Mouse (Mus musculus) bone marrow macrophage, adult 2 months (primary cell): ENCODE measurements around the gene Dynlt1a. TPM values are rescaled to one million over a fixed set of nuclear protein-coding genes. Genes with fewer than 3 reads are reported as not detected.
"Not testable (repeated sequence)": the region's sequence is repeated elsewhere in the genome, so short reads cannot be mapped to it uniquely, and the experiment has no call there.

Source experiments
- H3K27ac ChIP-seq: 2 replicates; pipeline ENCODE4 v1.5.1; 2012; ENCODE audit warnings: low read depth, low read length; ENCODE audit not compliant: insufficient read depth
- H3K4me1 ChIP-seq: 2 replicates; pipeline ENCODE4 v1.6.1; 2012; ENCODE audit warnings: low read length; ENCODE audit not compliant: control insufficient read depth, insufficient read depth
- H3K4me3 ChIP-seq: 2 replicates; pipeline ENCODE4 v1.5.1; 2012; ENCODE audit warnings: mild to moderate bottlenecking, low read length, moderate library complexity; ENCODE audit not compliant: insufficient read depth
- polyA plus RNA-seq: library from polyadenylated mRNA; stranded (reverse); fragments of >200 nt; gene quantifications from 2 replicates; pipeline ENCODE4 v1.2.4, GENCODE M21; 2012; ENCODE audit not compliant: missing spikeins, insufficient read depth, insufficient read length

The Dynlt1a gene
- 12.5 TPM in 2 replicates for polyA plus RNA-seq

DNA sequence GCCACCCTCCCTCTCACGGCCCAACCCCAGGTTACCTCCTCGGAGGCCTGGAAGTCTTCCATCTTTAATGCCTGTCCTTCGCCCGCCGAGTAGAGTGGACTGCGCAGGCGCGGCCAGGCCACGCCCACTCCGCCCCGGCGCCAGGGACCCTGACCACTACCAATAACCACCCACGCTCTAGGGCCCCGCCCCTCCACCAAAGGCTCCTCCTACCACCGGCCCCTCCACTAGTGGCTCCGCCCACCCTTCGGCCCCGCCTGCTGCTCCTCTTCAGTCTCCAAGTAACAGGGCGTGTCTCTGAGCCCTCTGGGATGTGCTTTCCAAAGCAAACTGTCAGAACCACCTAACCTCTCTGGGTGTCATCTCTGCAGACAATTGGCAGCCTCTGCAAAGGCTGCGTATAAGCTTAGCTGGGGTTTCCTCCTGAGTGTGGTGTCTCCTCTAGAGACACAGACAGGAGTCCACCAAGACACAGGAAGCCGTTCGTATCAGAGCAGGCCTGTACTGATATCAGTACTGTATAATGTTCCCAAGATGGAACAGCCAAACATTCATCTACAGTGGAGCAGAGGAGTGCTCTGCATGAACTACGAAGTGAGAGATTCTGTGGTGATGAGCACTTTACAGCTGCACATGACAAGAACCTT is at the start of gene Dynlt1a:
Dynlt1a (minus strand) TSS at position 162 of the 647 bp plus-strand sequence.
- H3K4me1 ChIP-seq: not testable (repeated sequence)
- H3K27ac ChIP-seq: peak within 1 kb of the TSS; percentile 28
- peak within 1 kb of the TSS; percentile 62 for H3K4me3 ChIP-seq

DNA sequence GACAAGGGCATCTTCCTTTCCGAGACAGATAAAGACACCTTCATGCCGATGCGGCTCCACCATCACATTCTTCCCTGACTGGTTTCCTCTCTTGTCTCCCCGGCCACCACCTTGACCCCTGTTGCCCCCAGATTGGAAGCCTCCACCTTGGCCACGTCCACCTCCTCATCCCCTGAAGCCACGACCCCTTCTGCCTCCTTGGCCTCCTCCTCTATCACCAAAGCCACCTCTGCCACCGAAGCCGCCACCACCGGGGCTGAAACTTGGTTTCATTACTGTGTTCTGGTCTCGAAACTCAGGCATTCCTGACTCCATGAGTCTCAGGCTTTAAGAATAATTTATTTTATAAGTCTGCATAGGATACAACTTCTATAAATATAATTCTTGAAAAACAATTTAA is 38.0 kb upstream of the Dynlt1a start:
- not testable (repeated sequence) for H3K4me3 ChIP-seq, H3K27ac ChIP-seq, H3K4me1 ChIP-seq

DNA sequence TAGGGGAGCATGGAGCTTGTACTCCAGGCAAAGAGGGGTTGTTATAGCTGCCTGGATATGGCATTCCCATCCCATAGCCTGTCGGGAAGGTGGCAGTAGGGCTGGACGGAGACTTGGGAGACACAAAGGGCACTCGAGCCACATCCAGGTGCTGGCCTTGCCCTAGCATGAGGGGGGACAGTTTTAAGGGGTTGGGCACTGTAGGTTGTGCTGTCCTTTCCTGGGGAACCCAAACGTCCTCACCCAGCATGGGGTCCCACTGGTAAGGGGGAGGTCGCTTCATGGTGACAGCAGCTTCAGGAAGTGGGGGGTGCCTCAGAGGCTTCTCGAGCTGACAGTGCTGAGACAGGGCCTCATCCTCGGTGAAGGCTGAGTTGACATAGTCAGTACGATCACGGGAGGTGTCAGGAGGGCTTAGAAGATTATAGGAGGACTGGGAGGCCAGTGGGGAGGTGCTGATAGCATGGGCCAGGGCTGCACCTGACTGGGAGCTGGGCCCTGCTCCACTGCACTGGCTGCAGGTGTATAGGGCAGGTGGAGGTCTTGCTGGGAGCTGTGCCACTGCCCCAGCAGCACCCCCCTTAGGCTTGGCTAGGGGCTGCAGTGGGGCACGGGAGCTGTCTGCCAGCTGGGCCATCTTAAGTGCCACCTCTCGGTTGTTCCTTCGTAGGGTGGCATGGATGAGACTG is 25.4 kb upstream of the Dynlt1a start:
- H3K4me1 ChIP-seq, H3K4me3 ChIP-seq, H3K27ac ChIP-seq: not testable (repeated sequence)

DNA sequence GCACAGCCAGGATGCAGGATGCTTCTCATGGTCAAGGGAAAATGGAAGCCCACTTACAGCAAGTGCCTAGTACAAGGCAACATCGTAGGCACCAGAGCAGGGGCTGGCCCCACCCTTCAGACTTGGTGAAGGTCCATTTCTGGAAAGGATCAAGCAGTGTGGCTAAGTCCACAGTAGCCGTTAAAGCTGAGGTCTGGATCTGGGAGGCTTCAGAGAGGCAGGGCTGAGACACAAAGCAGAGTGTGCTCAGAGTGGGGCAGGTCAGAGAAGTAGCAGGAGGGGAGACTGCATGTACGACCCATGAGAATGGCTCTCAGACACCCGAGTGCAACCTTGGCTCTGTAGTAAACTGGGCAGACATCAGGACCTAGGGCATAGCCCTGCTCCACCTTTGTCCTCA is 11.7 kb upstream of the Dynlt1a start:
- not testable (repeated sequence) for H3K27ac ChIP-seq, H3K4me1 ChIP-seq, H3K4me3 ChIP-seq

DNA sequence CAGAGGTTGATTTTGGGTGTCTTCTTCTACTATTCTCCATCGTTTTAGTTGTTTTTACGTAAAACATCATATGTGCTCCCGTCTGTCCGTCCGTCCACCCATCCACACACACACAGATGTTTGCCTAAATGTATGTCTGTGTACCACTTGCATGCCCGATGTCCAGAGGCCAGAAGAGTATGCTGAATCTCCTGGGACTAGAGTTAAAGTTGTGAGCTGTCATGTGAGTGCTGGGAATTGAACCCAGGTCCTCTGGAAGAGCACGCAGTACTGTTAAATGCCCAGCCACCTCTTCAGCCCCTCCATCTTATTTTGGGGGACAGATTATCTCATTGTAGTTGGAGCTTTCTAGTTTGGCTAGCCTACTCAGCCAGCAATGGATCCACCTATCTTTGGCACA is 10.3 kb upstream of the Dynlt1a start:
- H3K27ac ChIP-seq, H3K4me3 ChIP-seq, H3K4me1 ChIP-seq: not testable (repeated sequence)

DNA sequence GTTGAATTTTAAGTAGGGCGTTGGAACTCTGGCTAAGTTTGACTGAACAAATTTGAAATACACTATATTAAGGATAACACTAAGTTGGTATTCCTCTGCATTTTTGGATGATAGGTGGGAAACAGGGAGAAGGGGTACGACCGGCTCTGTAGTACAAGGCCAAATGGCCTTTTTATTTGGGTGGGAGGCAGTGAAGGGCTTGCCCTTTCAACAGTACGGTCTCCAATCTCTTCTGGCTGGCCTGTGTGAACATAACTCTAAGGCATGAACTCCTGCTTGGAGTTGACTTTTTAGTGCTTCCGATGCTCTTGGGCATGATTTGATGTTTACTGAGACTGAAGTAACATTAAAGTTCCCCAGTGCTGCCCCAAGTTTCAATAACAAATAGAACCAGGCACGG is 8.2 kb upstream of the Dynlt1a start:
- not testable (repeated sequence) for H3K4me3 ChIP-seq, H3K4me1 ChIP-seq, H3K27ac ChIP-seq

DNA sequence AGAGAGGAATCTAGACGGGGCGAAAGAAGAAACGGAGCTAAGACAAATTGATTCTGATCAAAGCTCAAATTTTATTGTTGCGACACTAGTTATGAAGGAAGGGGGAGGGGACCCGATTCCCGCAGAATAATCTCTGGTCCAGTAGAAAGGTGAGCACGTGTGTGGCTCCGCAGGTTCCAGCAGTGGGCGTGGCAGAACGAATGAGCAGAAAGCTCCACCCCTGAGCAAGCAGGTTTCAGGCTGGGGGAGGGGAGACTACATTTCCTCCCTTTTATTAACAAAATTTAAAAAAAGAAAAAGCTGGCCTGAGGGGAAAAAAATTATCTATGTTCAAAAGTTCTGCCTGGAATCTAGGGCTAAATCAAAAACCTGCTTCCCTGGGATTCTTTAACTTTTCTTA is 7.7 kb upstream of the Dynlt1a start:
- not testable (repeated sequence) for H3K27ac ChIP-seq, H3K4me1 ChIP-seq, H3K4me3 ChIP-seq

DNA sequence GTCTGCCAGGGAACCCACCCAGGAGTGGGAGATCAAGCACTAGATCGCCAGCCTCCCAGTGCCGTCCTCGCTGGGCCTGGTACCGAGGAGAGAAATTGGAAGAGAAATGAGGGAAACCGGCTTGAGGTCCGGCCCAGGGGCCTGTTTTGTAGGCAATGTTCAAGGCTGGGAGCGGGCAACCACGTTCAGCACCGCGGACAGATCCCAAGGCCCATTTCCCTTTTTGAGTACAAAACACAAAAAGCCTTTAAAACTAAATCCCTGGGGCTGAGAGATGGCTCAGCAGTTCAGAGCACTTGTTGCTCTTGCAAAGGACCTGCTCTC is 4.4 kb upstream of the Dynlt1a start:
- not testable (repeated sequence) for H3K4me3 ChIP-seq, H3K4me1 ChIP-seq, H3K27ac ChIP-seq

DNA sequence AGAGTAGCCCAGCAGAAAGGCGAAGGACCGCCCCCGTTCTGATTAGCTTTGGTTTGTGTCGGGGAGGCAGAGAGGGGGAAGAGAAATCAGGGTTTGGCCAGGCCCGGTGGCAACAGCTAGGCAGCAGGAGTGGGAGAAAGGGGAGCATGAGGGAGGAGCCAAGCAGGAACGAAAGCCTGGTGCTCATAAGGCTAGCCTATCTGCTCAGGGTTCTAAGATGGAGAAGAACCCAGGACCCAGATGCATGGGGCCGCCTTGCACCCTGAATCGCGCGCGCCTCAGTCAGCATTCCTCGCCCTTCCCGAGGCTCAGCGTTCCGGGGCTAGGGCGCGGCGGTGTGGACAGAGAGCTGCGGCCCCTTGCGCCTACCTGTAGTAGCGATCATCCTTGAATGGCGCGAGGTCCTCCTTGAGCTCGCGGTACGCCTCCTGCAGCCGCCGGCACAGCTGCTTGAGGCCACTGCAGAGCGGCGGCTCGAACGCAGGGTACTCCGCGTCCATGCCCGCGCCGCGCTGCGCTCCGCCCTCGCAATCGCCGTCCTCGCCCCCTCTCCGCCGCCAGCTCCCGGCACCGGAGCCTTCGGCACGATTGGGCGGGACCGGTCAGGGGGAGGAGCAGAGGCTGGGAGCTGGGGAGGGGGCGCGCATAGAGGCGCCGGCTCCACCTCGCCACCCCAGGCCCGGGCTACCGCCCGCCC is 3.9 kb upstream of the Dynlt1a start:
- not testable (repeated sequence) for H3K4me3 ChIP-seq, H3K27ac ChIP-seq, H3K4me1 ChIP-seq

DNA sequence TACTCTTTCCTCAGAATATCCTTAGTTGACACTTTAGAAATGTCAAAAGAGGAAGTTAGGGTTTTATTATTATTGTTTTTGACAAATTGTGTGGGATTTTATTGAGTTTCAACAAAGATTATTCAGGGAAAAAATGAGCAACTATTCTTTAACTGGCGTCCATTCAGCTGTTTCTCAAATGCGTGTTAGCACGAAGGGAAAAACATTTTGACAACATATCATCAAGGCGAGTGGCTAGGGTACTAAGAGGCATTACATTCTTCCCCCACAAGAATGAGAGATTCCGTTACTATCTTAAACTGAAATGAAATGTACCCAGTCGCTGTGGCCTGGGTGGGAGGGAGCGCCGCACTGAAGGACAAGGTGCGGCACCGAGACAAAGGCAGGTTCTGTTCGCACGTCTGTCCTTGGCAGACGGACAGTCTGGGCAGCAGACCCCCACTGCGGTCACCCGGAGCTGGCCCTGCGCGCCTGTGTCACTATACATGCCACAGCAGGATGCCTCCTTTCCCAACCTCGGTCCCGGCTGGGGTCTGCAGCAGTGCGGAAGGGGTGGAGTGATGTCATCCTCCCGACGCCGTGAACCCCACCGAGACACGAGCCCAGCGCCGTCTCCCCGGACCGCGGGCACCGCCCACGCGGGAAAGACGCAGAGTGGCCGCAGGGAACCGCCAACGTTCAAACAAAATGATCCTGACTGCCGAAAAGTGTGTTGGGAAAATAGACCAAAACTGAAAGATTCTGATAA is 747 bp downstream of the Dynlt1a start:
- H3K27ac ChIP-seq: peak overlapping the region; percentile 28
- peak overlapping the region; percentile 62 for H3K4me3 ChIP-seq
- H3K4me1 ChIP-seq: not testable (repeated sequence)

DNA sequence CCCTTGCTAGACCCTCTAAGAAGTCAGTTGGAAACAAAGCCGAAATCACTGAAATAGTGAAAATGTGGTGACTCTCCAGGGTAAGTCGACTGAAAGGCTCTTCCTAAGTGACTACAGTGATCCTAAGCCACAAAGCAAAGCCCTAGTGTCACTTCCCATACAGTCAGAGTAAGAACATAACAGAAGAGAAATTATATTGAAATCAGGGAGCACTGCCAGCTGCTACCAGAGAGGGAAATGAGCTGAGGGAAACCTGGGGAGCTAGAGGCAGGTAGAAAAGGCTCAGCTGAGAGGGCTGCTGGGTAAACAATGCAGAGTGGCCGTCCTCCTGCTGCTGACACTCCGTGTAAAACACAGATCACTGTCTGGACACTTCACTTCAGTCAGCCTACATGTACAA is 1.6 kb downstream of the Dynlt1a start:
- 0 out of 2 replicates have a peak overlapping the region, but pooled peaks have one; percentile 11 for H3K4me3 ChIP-seq
- not testable (repeated sequence) for H3K27ac ChIP-seq, H3K4me1 ChIP-seq

DNA sequence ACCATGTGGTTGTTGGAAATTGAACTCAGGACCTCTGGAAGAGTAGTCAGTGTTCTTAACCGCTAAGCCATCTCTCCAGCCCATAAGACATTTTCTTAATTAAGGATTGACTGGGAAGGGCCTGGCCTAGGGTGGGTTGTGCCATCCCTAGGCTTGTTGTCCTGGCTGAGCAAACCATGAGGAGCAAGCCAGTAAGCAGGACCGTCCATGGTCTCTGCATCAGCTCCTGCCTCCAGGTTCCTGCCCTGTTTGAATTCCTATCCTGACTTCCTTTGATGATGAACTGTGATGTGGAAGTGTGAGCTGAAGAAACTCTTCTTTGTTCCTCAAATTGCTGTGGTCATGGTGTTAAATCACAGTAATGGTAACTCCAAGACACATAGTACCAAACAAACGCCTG is 2.8 kb downstream of the Dynlt1a start:
- not testable (repeated sequence) for H3K4me3 ChIP-seq, H3K4me1 ChIP-seq, H3K27ac ChIP-seq

DNA sequence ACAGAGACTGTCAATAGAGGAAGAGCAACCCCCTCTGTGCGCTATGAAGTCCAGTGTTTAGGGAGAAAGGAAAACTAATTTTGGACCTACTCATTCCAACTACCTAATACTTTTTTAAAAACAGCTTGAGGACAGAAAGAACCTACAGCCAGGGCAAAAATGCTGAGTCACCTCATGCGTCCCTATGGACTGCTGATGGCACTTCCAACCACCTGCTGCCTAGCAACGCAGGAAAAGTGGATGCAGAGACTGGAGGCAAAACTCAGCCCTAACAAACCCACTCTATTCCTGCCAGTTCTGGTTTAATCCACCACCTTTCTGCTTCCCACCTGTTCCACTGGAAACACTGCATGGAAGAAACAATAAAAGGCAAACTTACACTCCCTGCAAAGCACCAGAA is 4.5 kb downstream of the Dynlt1a start:
- not testable (repeated sequence) for H3K4me1 ChIP-seq, H3K27ac ChIP-seq, H3K4me3 ChIP-seq

DNA sequence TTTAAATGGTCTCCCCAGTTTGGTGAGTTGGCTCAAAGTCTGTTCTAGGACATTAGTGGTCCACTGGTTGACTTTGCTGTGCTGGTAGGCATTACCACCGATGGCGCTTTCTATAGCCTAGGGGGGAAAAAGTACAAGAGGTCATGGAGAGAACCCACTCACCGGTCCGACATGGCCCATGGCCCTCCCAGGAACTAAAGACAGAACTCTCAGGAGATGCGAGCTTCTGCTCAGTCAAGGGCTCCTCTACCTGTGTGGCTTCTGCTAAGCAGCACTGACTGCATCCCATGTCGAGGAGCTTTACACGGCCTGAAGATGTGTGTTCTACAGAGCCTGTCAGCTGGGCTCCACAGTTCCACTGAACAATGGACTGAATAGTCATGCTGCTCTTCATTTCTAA is 5.6 kb downstream of the Dynlt1a start:
- H3K4me3 ChIP-seq, H3K27ac ChIP-seq, H3K4me1 ChIP-seq: not testable (repeated sequence)

DNA sequence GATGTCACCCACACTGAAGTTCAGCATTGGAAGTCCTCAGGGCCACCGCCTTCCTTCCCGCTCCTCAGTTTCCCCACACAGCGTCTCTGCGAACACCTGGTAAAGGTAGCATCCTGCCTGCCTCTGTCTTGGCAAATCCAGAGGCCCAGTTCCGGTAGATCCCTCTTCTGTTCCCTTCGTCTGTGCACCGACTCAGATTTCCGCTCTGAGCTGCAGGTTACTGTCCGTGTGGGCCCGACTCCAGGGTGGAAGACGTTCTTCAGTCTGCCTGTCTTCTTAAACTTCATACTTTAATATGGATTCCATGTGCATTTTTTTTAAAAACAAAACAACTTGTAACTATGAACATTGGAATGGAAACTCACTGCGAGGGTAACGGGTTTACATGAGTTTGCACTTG is 10.8 kb downstream of the Dynlt1a start:
- H3K4me3 ChIP-seq, H3K4me1 ChIP-seq, H3K27ac ChIP-seq: not testable (repeated sequence)
